Mouse (Mus musculus) lung, postnatal 0 days (tissue): ENCODE measurements around the gene Abca1. TPM values are rescaled to one million over a fixed set of nuclear protein-coding genes. Genes with fewer than 3 reads are reported as not detected.
A peak's percentile ranks its signal among the peaks of the same experiment; 100 is the strongest.

Experiments
- ATAC-seq: fragments of 200-750 bp; cut with Nextera tagmentation; 2 replicates; pipeline ENCODE4 v1.8.0; 2017; ENCODE audit warnings: moderate library complexity
- DNase-seq: peaks from one replicate; pipeline ENCODE4 v3.0.0-alpha.2; 2016; ENCODE audit warnings: low spot score
- H3K27ac ChIP-seq: fragments of 300-500 bp; sonication (generic); 2 replicates; pipeline ENCODE4 v1.5.1; 2014; ENCODE audit warnings: antibody characterized with exemption, mild to moderate bottlenecking, low read length, mixed read lengths
- H3K27me3 ChIP-seq: fragments of 300-500 bp; sonication (generic); replicated peaks from 2 replicates; pipeline ENCODE4 v1.6.1; 2014; ENCODE audit warnings: low read length, mixed read lengths; ENCODE audit not compliant: insufficient read depth
- H3K36me3 ChIP-seq: fragments of 300-500 bp; sonication (generic); 2 replicates; pipeline ENCODE4 v1.6.1; 2014; ENCODE audit warnings: low read length, mixed read lengths; ENCODE audit not compliant: insufficient read depth
- H3K4me1 ChIP-seq: fragments of 300-500 bp; sonication (generic); 2 replicates; pipeline ENCODE4 v1.6.1; 2014; ENCODE audit warnings: antibody characterized with exemption, low read depth, low read length, mixed read lengths; ENCODE audit not compliant: insufficient read depth
- H3K4me2 ChIP-seq: fragments of 300-500 bp; sonication (generic); replicated peaks from 2 replicates; pipeline ENCODE4 v1.6.1; 2014; ENCODE audit warnings: low read depth, mild to moderate bottlenecking, low read length, moderate library complexity, mixed read lengths
- H3K4me3 ChIP-seq: fragments of 300-500 bp; sonication (generic); 2 replicates; pipeline ENCODE4 v1.5.1; 2014; ENCODE audit warnings: low read depth, low read length
- H3K9ac ChIP-seq: fragments of 300-500 bp; sonication (generic); replicated peaks from 2 replicates; pipeline ENCODE4 v1.6.1; 2014; ENCODE audit warnings: low read depth, mild to moderate bottlenecking
- H3K9me3 ChIP-seq: fragments of 300-500 bp; sonication (generic); 2 replicates; pipeline ENCODE4 v1.6.1; 2016; ENCODE audit warnings: low read length, mixed read lengths
- CTCF ChIP-seq: IDR thresholded peaks from 2 replicates; pipeline ENCODE4 v1.5.1; 2016; ENCODE audit warnings: antibody characterized with exemption, mild to moderate bottlenecking
- EP300 ChIP-seq: IDR thresholded peaks from 2 replicates; pipeline ENCODE4 v1.6.1; 2016; ENCODE audit warnings: antibody characterized with exemption, mild to moderate bottlenecking, control low read depth
- whole genome bisulfite sequencing: fragments of 180-500 bp; shearing (Covaris S2); extraction: QIAGEN DNeasy Blood & Tissue Kit; methylation state at CpG from one replicate; pipeline ENCODE4 v1.1.7; 2014; 5-methylcytosine and 5-hydroxymethylcytosine counted together
- polyA plus RNA-seq: library from polyadenylated mRNA; unstranded; fragments of >200 nt; fragmentation: Nextera tagmentation; extraction: Ambion mirVana; gene quantifications from 2 replicates; pipeline ENCODE4 v1.2.1, GENCODE M21; 2015

Gene Abca1
- polyA plus RNA-seq, 1 experiment from 2014 or later, result 3.7 TPM

- peaks cover 64% of the 10 kb centered on the region for H3K36me3 ChIP-seq
- 75% methylated on average over 11 of the region's 11 CpGs for WGBS
- DNase-seq (no peak), ATAC-seq (no peak)
- no peak overlapping the region for H3K4me3 ChIP-seq
- H3K9ac ChIP-seq, result no peak overlapping the region
- no peaks in the 10 kb centered on the region for H3K9me3 ChIP-seq
- H3K27me3 ChIP-seq, result no peaks in the 10 kb centered on the region
- H3K4me1 ChIP-seq, result no peaks in the 10 kb centered on the region
- no peak overlapping the region for H3K27ac ChIP-seq
- no peak for TF ChIP-seq CTCF
- TF ChIP-seq EP300, result no peak
- no peak overlapping the region for H3K4me2 ChIP-seq
Measured at GRCm38 (mm10) chr4:53081851-53082250, 77.8 kb downstream of the Abca1 start.

- Histone ChIP-seq H3K36me3 (peaks cover 75% of the 10 kb centered on the region), H3K9me3 (no peaks in the 10 kb centered on the region), H3K27ac (no peak overlapping the region), H3K4me3 (no peak overlapping the region), H3K4me2 (no peak overlapping the region), H3K9ac (no peak overlapping the region), H3K27me3 (no peaks in the 10 kb centered on the region), H3K4me1 (no peaks in the 10 kb centered on the region)
- WGBS, result 70% methylated on average over 3 of the region's 3 CpGs
- ATAC-seq (no peak), DNase-seq (no peak)
- TF ChIP-seq CTCF (no peak), EP300 (no peak)
Measured at GRCm38 (mm10) chr4:53080290-53080689, 79.4 kb downstream of the Abca1 start.

DNA sequence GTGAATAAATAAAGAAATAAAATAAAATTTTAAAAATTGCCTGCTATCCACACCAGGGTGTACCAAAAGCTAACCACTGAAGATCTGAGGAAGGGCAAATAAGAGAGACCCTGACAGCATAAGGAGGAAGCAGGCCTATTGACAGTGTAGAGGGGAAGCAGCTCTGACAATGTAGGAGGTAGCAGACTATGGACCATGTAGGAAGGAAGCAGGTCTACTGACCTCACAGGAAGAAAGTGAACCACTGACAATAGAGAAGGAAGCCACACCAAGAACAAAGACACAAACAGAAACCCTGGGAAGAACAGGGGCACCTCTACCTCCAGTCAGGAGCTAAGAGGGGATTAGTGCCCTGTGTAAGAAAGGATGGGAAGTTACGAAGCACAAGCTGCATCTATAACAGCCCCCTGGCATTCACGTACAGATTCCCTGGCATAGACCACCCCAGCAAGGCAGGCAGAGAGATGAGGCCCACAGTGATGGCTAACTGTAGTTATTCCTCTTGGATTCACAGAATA lies 80.8 kb downstream of the Abca1 start:
- H3K4me3 ChIP-seq, result no peak overlapping the region
- DNase-seq (peak; percentile 62), ATAC-seq (peak; percentile 90)
- H3K27me3 ChIP-seq, result no peaks in the 10 kb centered on the region
- no peak overlapping the region for H3K9ac ChIP-seq
- no peaks in the 10 kb centered on the region for H3K9me3 ChIP-seq
- no peaks in the 10 kb centered on the region for H3K4me1 ChIP-seq
- H3K27ac ChIP-seq, result peak overlapping the region; percentile 62; the same call in 1 of the 2 replicates
- peaks cover 84% of the 10 kb centered on the region for H3K36me3 ChIP-seq
- 68% methylated on average over 2 of the region's 2 CpGs for WGBS
- TF ChIP-seq CTCF, result no peak; the same call in 1 of the 2 replicates
- peak; percentile 72 for TF ChIP-seq EP300
- H3K4me2 ChIP-seq, result no peak overlapping the region

- 79% methylated on average over 4 of the region's 4 CpGs for WGBS
- Histone ChIP-seq H3K36me3 (peaks cover 81% of the 10 kb centered on the region), H3K9ac (no peak overlapping the region), H3K4me2 (no peak overlapping the region), H3K9me3 (no peaks in the 10 kb centered on the region), H3K4me1 (no peaks in the 10 kb centered on the region), H3K27me3 (no peaks in the 10 kb centered on the region), H3K27ac (no peak overlapping the region), H3K4me3 (no peak overlapping the region)
- DNase-seq, result no peak
- TF ChIP-seq EP300 (no peak), CTCF (no peak)
- ATAC-seq, result no peak
Measured at GRCm38 (mm10) chr4:53076788-53077350, 82.8 kb downstream of the Abca1 start.

- H3K4me2 ChIP-seq, result no peak overlapping the region
- no peak overlapping the region for H3K4me3 ChIP-seq
- no peaks in the 10 kb centered on the region for H3K4me1 ChIP-seq
- no peaks in the 10 kb centered on the region for H3K9me3 ChIP-seq
- TF ChIP-seq CTCF (no peak), EP300 (no peak)
- ATAC-seq (no peak), DNase-seq (no peak)
- H3K27me3 ChIP-seq, result no peaks in the 10 kb centered on the region
- WGBS, result 89% methylated on average over 7 of the region's 7 CpGs
- H3K9ac ChIP-seq, result no peak overlapping the region
- H3K36me3 ChIP-seq, result peaks cover 74% of the 10 kb centered on the region
- H3K27ac ChIP-seq, result no peak overlapping the region
Measured at GRCm38 (mm10) chr4:53073025-53073424, 86.7 kb downstream of the Abca1 start.

- Histone ChIP-seq H3K4me2 (no peak overlapping the region), H3K4me1 (no peaks in the 10 kb centered on the region), H3K27ac (no peak overlapping the region), H3K36me3 (peaks cover 52% of the 10 kb centered on the region), H3K27me3 (no peaks in the 10 kb centered on the region), H3K9ac (no peak overlapping the region), H3K9me3 (peaks cover 3% of the 10 kb centered on the region; the same call in 1 of the 2 replicates), H3K4me3 (no peak overlapping the region)
- no peak for DNase-seq
- WGBS, result 87% methylated on average over 7 of the region's 7 CpGs
- TF ChIP-seq EP300 (no peak), CTCF (no peak)
- no peak for ATAC-seq
Measured at GRCm38 (mm10) chr4:53062301-53063008, 97.2 kb downstream of the Abca1 start.
